Mouse (Mus musculus): Measurements from ENCODE around the gene Ddn. TPM values are rescaled to one million over a fixed set of nuclear protein-coding genes. Genes with fewer than 3 reads are reported as not detected.

Gene Ddn
- polyA plus RNA-seq (2016; fragmentation: Nextera tagmentation; extraction: Ambion mirVana), result 0.04 and 0.14 TPM in 2 replicates

- Histone ChIP-seq H3K4me1 (replicated peaks) (peaks cover 50% of the 10 kb centered on the region), H3K4me2 (peak within 1 kb of the TSS; percentile 97), H3K27me3 (replicated peaks) (peaks cover 64% of the 10 kb centered on the region), H3K27ac (ENCODE audit: poor library complexity, severe bottlenecking) (no peak within 1 kb of the TSS), H3K4me3 (peak within 1 kb of the TSS; percentile 56), H3K9me3 (replicated peaks) (no peaks in the 10 kb centered on the region), H3K9ac (no peak within 1 kb of the TSS; the same call in 1 of the 2 replicates), H3K36me3 (peaks cover 36% of the 10 kb centered on the region)
- ATAC-seq (ENCODE audit: insufficient number of reproducible peaks, low FRiP score), result no peak
- WGBS, result 37% methylated on average over 3 of the region's 3 CpGs
Measured at GRCm38 (mm10) chr15:98809390-98809789, at the start of gene Ddn. TSS of gene Ddn (minus strand) at chr15:98809490.

GRCm38 (mm10) chr15:98854214-98854613 is 44.9 kb upstream of the Ddn start:
- Histone ChIP-seq H3K36me3 (peaks cover 99% of the 10 kb centered on the region), H3K9ac (no peak overlapping the region), H3K27me3 (replicated peaks) (no peaks in the 10 kb centered on the region), H3K4me2 (no peak overlapping the region), H3K4me1 (replicated peaks) (no peaks in the 10 kb centered on the region), H3K9me3 (replicated peaks) (no peaks in the 10 kb centered on the region), H3K4me3 (no peak overlapping the region), H3K27ac (ENCODE audit: poor library complexity, severe bottlenecking) (no peak overlapping the region)
- no peak for ATAC-seq (ENCODE audit: insufficient number of reproducible peaks, low FRiP score)
- WGBS, result 90% methylated on average over 16 of the region's 16 CpGs

- Histone ChIP-seq H3K9me3 (replicated peaks) (no peaks in the 10 kb centered on the region), H3K36me3 (peaks cover 100% of the 10 kb centered on the region), H3K4me3 (no peak overlapping the region), H3K27ac (ENCODE audit: poor library complexity, severe bottlenecking) (no peak overlapping the region), H3K4me2 (no peak overlapping the region), H3K27me3 (replicated peaks) (no peaks in the 10 kb centered on the region), H3K9ac (no peak overlapping the region), H3K4me1 (replicated peaks) (no peaks in the 10 kb centered on the region)
- 92% methylated on average over 28 of the region's 28 CpGs for WGBS
- ATAC-seq (ENCODE audit: insufficient number of reproducible peaks, low FRiP score), result no peak
Measured at GRCm38 (mm10) chr15:98853161-98853937, 44.1 kb upstream of the Ddn start.

GRCm38 (mm10) chr15:98852733-98853132 is 43.4 kb upstream of the Ddn start:
- 91% methylated on average over 9 of the region's 9 CpGs for WGBS
- H3K27me3 ChIP-seq (replicated peaks), result no peaks in the 10 kb centered on the region
- H3K9ac ChIP-seq, result no peak overlapping the region
- no peak overlapping the region for H3K4me2 ChIP-seq
- no peaks in the 10 kb centered on the region for H3K9me3 ChIP-seq (replicated peaks)
- no peak overlapping the region for H3K4me3 ChIP-seq
- no peak for ATAC-seq (ENCODE audit: insufficient number of reproducible peaks, low FRiP score)
- no peaks in the 10 kb centered on the region for H3K4me1 ChIP-seq (replicated peaks)
- H3K36me3 ChIP-seq, result peaks cover 100% of the 10 kb centered on the region
- no peak overlapping the region for H3K27ac ChIP-seq (ENCODE audit: poor library complexity, severe bottlenecking)

GRCm38 (mm10) chr15:98852071-98852470 is 42.8 kb upstream of the Ddn start:
- H3K4me3 ChIP-seq, result no peak overlapping the region
- WGBS, result 96% methylated on average over 9 of the region's 9 CpGs
- no peaks in the 10 kb centered on the region for H3K9me3 ChIP-seq (replicated peaks)
- no peak for ATAC-seq (ENCODE audit: insufficient number of reproducible peaks, low FRiP score)
- no peaks in the 10 kb centered on the region for H3K4me1 ChIP-seq (replicated peaks)
- no peaks in the 10 kb centered on the region for H3K27me3 ChIP-seq (replicated peaks)
- no peak overlapping the region for H3K27ac ChIP-seq (ENCODE audit: poor library complexity, severe bottlenecking)
- no peak overlapping the region for H3K4me2 ChIP-seq
- peaks cover 100% of the 10 kb centered on the region for H3K36me3 ChIP-seq
- H3K9ac ChIP-seq, result no peak overlapping the region

- H3K27ac ChIP-seq (ENCODE audit: poor library complexity, severe bottlenecking), result no peak overlapping the region
- H3K27me3 ChIP-seq (replicated peaks), result no peaks in the 10 kb centered on the region
- no peak overlapping the region for H3K9ac ChIP-seq
- peaks cover 100% of the 10 kb centered on the region for H3K36me3 ChIP-seq
- WGBS, result 91% methylated on average over 21 of the region's 21 CpGs
- H3K4me2 ChIP-seq, result no peak overlapping the region
- no peak overlapping the region for H3K4me3 ChIP-seq
- no peak for ATAC-seq (ENCODE audit: insufficient number of reproducible peaks, low FRiP score)
- H3K4me1 ChIP-seq (replicated peaks), result no peaks in the 10 kb centered on the region
- H3K9me3 ChIP-seq (replicated peaks), result no peaks in the 10 kb centered on the region
Measured at GRCm38 (mm10) chr15:98851229-98851818, 42.0 kb upstream of the Ddn start.

GRCm38 (mm10) chr15:98850668-98851067 is 41.4 kb upstream of the Ddn start:
- H3K36me3 ChIP-seq, result peaks cover 100% of the 10 kb centered on the region
- no peak overlapping the region for H3K9ac ChIP-seq
- H3K4me1 ChIP-seq (replicated peaks), result no peaks in the 10 kb centered on the region
- H3K4me3 ChIP-seq, result no peak overlapping the region
- H3K9me3 ChIP-seq (replicated peaks), result no peaks in the 10 kb centered on the region
- ATAC-seq (ENCODE audit: insufficient number of reproducible peaks, low FRiP score), result no peak
- H3K4me2 ChIP-seq, result no peak overlapping the region
- H3K27ac ChIP-seq (ENCODE audit: poor library complexity, severe bottlenecking), result no peak overlapping the region
- WGBS, result 87% methylated on average over 14 of the region's 14 CpGs
- no peaks in the 10 kb centered on the region for H3K27me3 ChIP-seq (replicated peaks)

GRCm38 (mm10) chr15:98849956-98850600 is 40.8 kb upstream of the Ddn start:
- ATAC-seq (ENCODE audit: insufficient number of reproducible peaks, low FRiP score), result no peak; the same call in 1 of the 2 replicates
- H3K4me2 ChIP-seq, result no peak overlapping the region
- no peaks in the 10 kb centered on the region for H3K9me3 ChIP-seq (replicated peaks)
- H3K27ac ChIP-seq (ENCODE audit: poor library complexity, severe bottlenecking), result no peak overlapping the region
- H3K27me3 ChIP-seq (replicated peaks), result no peaks in the 10 kb centered on the region
- no peak overlapping the region for H3K9ac ChIP-seq
- no peaks in the 10 kb centered on the region for H3K4me1 ChIP-seq (replicated peaks)
- peaks cover 100% of the 10 kb centered on the region for H3K36me3 ChIP-seq
- H3K4me3 ChIP-seq, result no peak overlapping the region
- WGBS, result 89% methylated on average over 16 of the region's 16 CpGs

GRCm38 (mm10) chr15:98849165-98849564 is 39.9 kb upstream of the Ddn start:
- no peak for ATAC-seq (ENCODE audit: insufficient number of reproducible peaks, low FRiP score)
- Histone ChIP-seq H3K4me2 (no peak overlapping the region), H3K9ac (0 out of 2 replicates have a peak overlapping the region, but pooled peaks have one; percentile 14), H3K27ac (ENCODE audit: poor library complexity, severe bottlenecking) (no peak overlapping the region), H3K27me3 (replicated peaks) (no peaks in the 10 kb centered on the region), H3K4me3 (no peak overlapping the region), H3K9me3 (replicated peaks) (no peaks in the 10 kb centered on the region), H3K4me1 (replicated peaks) (no peaks in the 10 kb centered on the region), H3K36me3 (peaks cover 100% of the 10 kb centered on the region)
- WGBS, result 93% methylated on average over 11 of the region's 11 CpGs

- WGBS, result 86% methylated on average over 8 of the region's 8 CpGs
- H3K4me3 ChIP-seq, result no peak overlapping the region
Measured at GRCm38 (mm10) chr15:98846140-98846539, 36.9 kb upstream of the Ddn start.

GRCm38 (mm10) chr15:98845149-98845548 is 35.9 kb upstream of the Ddn start:
- no peak overlapping the region for H3K4me3 ChIP-seq

More at GRCm38 (mm10) chr15:98846140-98846539, 36.9 kb upstream of the Ddn start:
- Histone ChIP-seq H3K9ac (no peak overlapping the region), H3K4me1 (replicated peaks) (no peaks in the 10 kb centered on the region), H3K36me3 (peaks cover 100% of the 10 kb centered on the region), H3K27me3 (replicated peaks) (no peaks in the 10 kb centered on the region), H3K9me3 (replicated peaks) (no peaks in the 10 kb centered on the region), H3K27ac (ENCODE audit: poor library complexity, severe bottlenecking) (no peak overlapping the region), H3K4me2 (no peak overlapping the region)
- ATAC-seq (ENCODE audit: insufficient number of reproducible peaks, low FRiP score), result no peak

More at GRCm38 (mm10) chr15:98845149-98845548, 35.9 kb upstream of the Ddn start:
- no peaks in the 10 kb centered on the region for H3K27me3 ChIP-seq (replicated peaks)
- no peak for ATAC-seq (ENCODE audit: insufficient number of reproducible peaks, low FRiP score)
- H3K9ac ChIP-seq, result no peak overlapping the region
- 86% methylated on average over 2 of the region's 2 CpGs for WGBS
- peaks cover 100% of the 10 kb centered on the region for H3K36me3 ChIP-seq
- no peak overlapping the region for H3K27ac ChIP-seq (ENCODE audit: poor library complexity, severe bottlenecking)
- no peaks in the 10 kb centered on the region for H3K9me3 ChIP-seq (replicated peaks)
- no peak overlapping the region for H3K4me2 ChIP-seq
- no peaks in the 10 kb centered on the region for H3K4me1 ChIP-seq (replicated peaks)
